Mouse (Mus musculus): ENCODE measurements at regions not wholly inside any gene's neighbourhood (a gene's known extent, or its start where the extent isn't known, plus 50 kb on each side); places are given as distances from the start of the nearest gene placed in this dataset.

DNA sequence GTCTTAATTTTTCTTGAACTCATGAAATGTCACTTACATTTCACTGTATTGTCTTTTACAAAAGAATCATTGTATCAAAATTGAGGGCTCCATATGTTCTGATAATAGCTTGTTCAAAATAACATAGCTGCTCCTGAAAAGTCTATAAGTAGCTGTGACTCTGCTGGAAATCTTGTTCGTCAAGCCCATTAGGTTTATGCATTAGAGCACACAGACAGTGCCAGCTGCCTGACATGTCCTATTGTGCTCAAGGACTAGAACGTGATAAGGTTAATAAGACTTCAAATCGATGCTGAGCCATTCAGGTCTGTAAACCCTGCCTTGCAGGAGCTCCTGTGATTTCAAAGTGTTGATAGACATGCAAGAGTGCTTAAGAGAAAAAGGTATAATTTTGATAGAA, 438.0 kb downstream of the Fam198b start:
- Histone ChIP-seq H3K4me3 (ENCODE audit: control insufficient read depth in 1 of 2, insufficient read depth in 1 of 2, low read depth in 2 of 2, low read length in 2 of 2) (no peak overlapping the region), H3K27ac (ENCODE audit: control insufficient read depth, low read depth, low read length) (no peak overlapping the region), H3K27me3 (ENCODE audit: control insufficient read depth in 1 of 2, insufficient read depth in 2 of 2, low read length in 2 of 2) (no peaks in the 10 kb centered on the region), H3K36me3 (ENCODE audit: control insufficient read depth in 1 of 2, insufficient read depth in 2 of 2, low read length in 2 of 2) (no peaks in the 10 kb centered on the region), H3K9ac (ENCODE audit: control insufficient read depth, low read depth, low read length, poor library complexity, severe bottlenecking) (no peak overlapping the region), H3K79me2 (ENCODE audit: control insufficient read depth, insufficient read depth, low read length, poor library complexity) (no peaks in the 10 kb centered on the region), H3K4me1 (ENCODE audit: control insufficient read depth in 1 of 2, insufficient read depth in 2 of 2, low read length in 2 of 2) (no peaks in the 10 kb centered on the region), H3K9me3 (replicated peaks; ENCODE audit: insufficient read depth, low read length) (no peaks in the 10 kb centered on the region)
- no peak for DNase-seq (ENCODE audit: low read depth, low spot score)
- TF ChIP-seq RCOR1 (IDR thresholded peaks at IDR 0.05; ENCODE audit: low read depth, low read length) (no peak), ZMIZ1 (IDR thresholded peaks at IDR 0.05; ENCODE audit: low read depth, low read length) (no peak), RAD21 (IDR thresholded peaks at IDR 0.05; ENCODE audit: low read depth, low read length) (no peak), TCF12 (IDR thresholded peaks at IDR 0.05; ENCODE audit: low read depth, low read length) (no peak), SMC3 (IDR thresholded peaks at IDR 0.05; ENCODE audit: low read depth, low read length) (no peak), MXI1 (IDR thresholded peaks at IDR 0.05; ENCODE audit: low read depth, low read length) (no peak), CTCF (IDR thresholded peaks at IDR 0.05 in 2 of 3, conservative IDR thresholded peaks at IDR 0.05 in 1 of 3; ENCODE audit: control insufficient read depth in 1 of 3, insufficient read depth in 1 of 3, low read depth in 2 of 3, low read length in 3 of 3, poor library complexity in 1 of 3, severe bottlenecking in 1 of 3) (no peak), SIN3A (IDR thresholded peaks at IDR 0.05; ENCODE audit: low read length) (no peak), CHD1 (IDR thresholded peaks at IDR 0.05; ENCODE audit: low read depth, low read length) (no peak), USF2 (IDR thresholded peaks at IDR 0.05; ENCODE audit: borderline replicate concordance in 1 of 2, insufficient read depth in 1 of 2, low read depth in 1 of 2, low read length in 2 of 2) (no peak), MYB (IDR thresholded peaks at IDR 0.05; ENCODE audit: low read depth, low read length) (no peak), TBP (IDR thresholded peaks at IDR 0.05; ENCODE audit: low read depth, low read length) (no peak), HCFC1 (IDR thresholded peaks at IDR 0.05; ENCODE audit: low read depth, low read length) (no peak), ELF1 (IDR thresholded peaks at IDR 0.05; ENCODE audit: low read depth, low read length) (no peak), EP300 (IDR thresholded peaks at IDR 0.05; ENCODE audit: low read depth in 1 of 2, low read length in 2 of 2) (no peak), NELFE (IDR thresholded peaks at IDR 0.05; ENCODE audit: low read depth, low read length) (no peak), MAFK (IDR thresholded peaks at IDR 0.05; ENCODE audit: borderline replicate concordance, low read depth, low read length) (no peak), MYC (IDR thresholded peaks at IDR 0.05; ENCODE audit: low read depth, low read length) (no peak), MEF2A (IDR thresholded peaks at IDR 0.05; ENCODE audit: extremely low read depth, insufficient replicate concordance, low read depth, low read length, poor library complexity, severe bottlenecking) (no peak)

DNA sequence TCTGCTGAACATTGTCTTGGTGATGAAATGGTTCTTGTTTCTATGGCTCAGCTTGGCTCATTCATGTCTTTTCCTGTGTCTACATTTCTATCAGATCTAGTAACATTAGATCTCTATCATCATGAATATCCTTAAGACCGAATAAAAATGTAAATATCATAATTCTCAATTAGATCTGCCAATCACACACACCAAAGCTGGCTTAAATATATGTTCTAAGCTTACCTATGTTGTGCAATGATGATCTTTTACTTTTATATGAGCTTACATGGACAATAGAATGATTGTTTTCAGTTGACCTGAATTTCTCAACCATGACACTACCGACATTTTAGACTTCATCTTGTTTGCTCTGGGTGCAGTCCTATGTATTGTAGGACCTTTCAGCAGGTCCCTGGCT, 440.4 kb downstream of the Fam198b start:
- H3K9me3 ChIP-seq (replicated peaks; ENCODE audit: insufficient read depth, low read length) = no peaks in the 10 kb centered on the region
- no peaks in the 10 kb centered on the region for H3K27me3 ChIP-seq (ENCODE audit: control insufficient read depth in 1 of 2, insufficient read depth in 2 of 2, low read length in 2 of 2)
- no peak for DNase-seq (ENCODE audit: low read depth, low spot score)
- no peak for TF ChIP-seq SIN3A (IDR thresholded peaks at IDR 0.05; ENCODE audit: low read length)
- TF ChIP-seq UBTF (IDR thresholded peaks at IDR 0.05; ENCODE audit: borderline replicate concordance, insufficient read depth, low read depth, low read length) = no peak
- no peak for TF ChIP-seq POLR2AphosphoS5 (IDR thresholded peaks at IDR 0.05; ENCODE audit: borderline replicate concordance, low read depth, low read length)
- TF ChIP-seq EP300 (IDR thresholded peaks at IDR 0.05; ENCODE audit: low read depth in 1 of 2, low read length in 2 of 2) = no peak
- TF ChIP-seq JUND (IDR thresholded peaks at IDR 0.05; ENCODE audit: low read depth, low read length) = no peak
- no peak for TF ChIP-seq RCOR1 (IDR thresholded peaks at IDR 0.05; ENCODE audit: low read depth, low read length)
- no peak for TF ChIP-seq RAD21 (IDR thresholded peaks at IDR 0.05; ENCODE audit: low read depth, low read length)
- no peak for TF ChIP-seq MEF2A (IDR thresholded peaks at IDR 0.05; ENCODE audit: extremely low read depth, insufficient replicate concordance, low read depth, low read length, poor library complexity, severe bottlenecking)
- no peak for TF ChIP-seq TAL1 (IDR thresholded peaks at IDR 0.05; ENCODE audit: low read length)
- no peak for TF ChIP-seq E2F4 (IDR thresholded peaks at IDR 0.05; ENCODE audit: borderline replicate concordance, low read depth, low read length)
- no peak for TF ChIP-seq ZKSCAN1 (IDR thresholded peaks at IDR 0.05; ENCODE audit: low read depth, low read length)
- TF ChIP-seq ZMIZ1 (IDR thresholded peaks at IDR 0.05; ENCODE audit: low read depth, low read length) = no peak
- no peak for TF ChIP-seq CHD2 (IDR thresholded peaks at IDR 0.05; ENCODE audit: low read length)
- H3K4me3 ChIP-seq (ENCODE audit: control insufficient read depth in 1 of 2, insufficient read depth in 1 of 2, low read depth in 2 of 2, low read length in 2 of 2) = no peak overlapping the region
- no peaks in the 10 kb centered on the region for H3K4me1 ChIP-seq (ENCODE audit: control insufficient read depth in 1 of 2, insufficient read depth in 2 of 2, low read length in 2 of 2)
- H3K79me2 ChIP-seq (ENCODE audit: control insufficient read depth, insufficient read depth, low read length, poor library complexity) = no peaks in the 10 kb centered on the region
- H3K36me3 ChIP-seq (ENCODE audit: control insufficient read depth in 1 of 2, insufficient read depth in 2 of 2, low read length in 2 of 2) = no peaks in the 10 kb centered on the region
- no peak overlapping the region for H3K9ac ChIP-seq (ENCODE audit: control insufficient read depth, low read depth, low read length, poor library complexity, severe bottlenecking)
- no peak overlapping the region for H3K27ac ChIP-seq (ENCODE audit: control insufficient read depth, low read depth, low read length)

Data from MEL (cell line).